Mouse (Mus musculus) bone marrow macrophage, adult 2 months (primary cell): Measurements from ENCODE around the gene 2210011C24Rik.

Source experiments
- CTCF ChIP-seq: IDR thresholded peaks from 2 replicates; pipeline ENCODE4 v1.5.1; 2012; ENCODE audit warnings: low read depth, mild to moderate bottlenecking, low read length, moderate library complexity
- POLR2A ChIP-seq: IDR thresholded peaks from 2 replicates; pipeline ENCODE4 v1.6.1; 2012; ENCODE audit warnings: mild to moderate bottlenecking, low read depth, low read length, borderline replicate concordance

- TF ChIP-seq CTCF (no peak), POLR2A (no peak)
These were observed 30.3 kb upstream of the 2210011C24Rik start, which contains the start of gene Il27ra for GRCm38 (mm10) chr8:84042066-84042947.
